Mouse (Mus musculus) forebrain, embryonic 14.5 days (tissue): ENCODE results near the gene Glt6d1. TPM values are rescaled to one million over a fixed set of nuclear protein-coding genes. Genes with fewer than 3 reads are reported as not detected.
"Not testable (repeated sequence)": the region's sequence is repeated elsewhere in the genome, so short reads cannot be mapped to it uniquely, and the experiment has no call there.

Experiments used
- ATAC-seq: fragments of 200-750 bp; cut with Nextera tagmentation; 2 replicates; pipeline ENCODE4 v1.8.0; 2017; ENCODE audit warnings: mild to moderate bottlenecking, moderate library complexity
- DNase-seq: peaks from one replicate; pipeline ENCODE4 v3.0.0-alpha.2; 2015; ENCODE audit warnings: low spot score
- H3K27ac ChIP-seq: fragments of 300-500 bp; sonication (generic); 2 replicates; pipeline ENCODE4 v1.5.1; 2014; ENCODE audit warnings: low read depth, mild to moderate bottlenecking, control low read depth, low read length, moderate library complexity
- H3K27me3 ChIP-seq: fragments of 300-500 bp; sonication (generic); replicated peaks from 2 replicates; pipeline ENCODE4 v1.6.1; 2014; ENCODE audit warnings: low read length, control low read depth, mixed read lengths; ENCODE audit not compliant: control insufficient read depth, insufficient read depth
- H3K36me3 ChIP-seq: fragments of 300-500 bp; sonication (generic); 2 replicates; pipeline ENCODE4 v1.6.1; 2014; ENCODE audit warnings: low read length, control low read depth; ENCODE audit not compliant: control insufficient read depth, insufficient read depth
- H3K4me1 ChIP-seq: fragments of 300-500 bp; sonication (generic); 2 replicates; pipeline ENCODE4 v1.6.1; 2014; ENCODE audit warnings: antibody characterized with exemption, low read length, control low read depth; ENCODE audit not compliant: control insufficient read depth, insufficient read depth
- H3K4me2 ChIP-seq: fragments of 300-500 bp; sonication (generic); 2 replicates; pipeline ENCODE4 v1.6.1; 2014; ENCODE audit warnings: mild to moderate bottlenecking, control low read depth, low read length
- H3K4me3 ChIP-seq: fragments of 300-500 bp; sonication (generic); 2 replicates; pipeline ENCODE4 v1.5.1; 2014; ENCODE audit warnings: low read depth, low read length, control low read depth
- H3K9ac ChIP-seq: fragments of 300-500 bp; sonication (generic); 2 replicates; pipeline ENCODE4 v1.6.1; 2014; ENCODE audit warnings: mild to moderate bottlenecking, low read length, control low read depth, moderate library complexity
- H3K9me3 ChIP-seq: fragments of 300-500 bp; sonication (generic); replicated peaks from 2 replicates; pipeline ENCODE4 v1.6.1; 2016; ENCODE audit warnings: low read length, control low read depth, mixed read lengths; ENCODE audit not compliant: control insufficient read depth
- WGBS: fragments of 180-500 bp; shearing (Covaris S2); extraction: QIAGEN DNeasy Blood & Tissue Kit; methylation state at CpG from one replicate; pipeline ENCODE4 v1.1.7; 2014; 5-methylcytosine and 5-hydroxymethylcytosine counted together
- polyA plus RNA-seq: library from polyadenylated mRNA; unstranded; fragments of >200 nt; fragmentation: Nextera tagmentation; extraction: Ambion mirVana; gene quantifications from 2 replicates; pipeline ENCODE4 v1.2.1, GENCODE M21; 2014

Glt6d1 gene
- not detected in 2 replicates for polyA plus RNA-seq

DNA sequence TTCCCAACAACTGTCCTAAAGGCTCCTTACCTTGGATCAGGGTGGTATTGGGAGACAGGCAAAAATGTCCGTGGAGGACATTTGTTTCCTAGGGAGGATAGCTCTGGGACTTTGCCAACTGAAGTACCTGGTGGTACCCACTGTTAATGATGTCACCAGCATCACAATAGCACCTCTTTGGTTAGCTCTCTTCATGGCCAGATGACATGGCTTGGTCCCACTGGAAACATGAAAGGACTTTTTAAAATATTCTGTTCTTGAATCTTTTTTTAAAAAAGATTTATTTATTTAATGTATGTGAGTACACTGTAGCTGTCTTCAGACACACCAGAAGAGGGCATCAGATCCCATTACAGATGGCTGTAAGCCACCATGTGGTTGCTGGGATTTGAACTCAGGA is at the start of gene Glt6d1:
Glt6d1 (minus strand) TSS at position 101 of the 400 bp plus-strand sequence.
- H3K9me3 ChIP-seq, H3K27me3 ChIP-seq: not testable (repeated sequence)
- 67% methylated on average over 1 of the region's 1 CpGs for WGBS

GRCm38 (mm10) chr2:25865412-25865811 is 49.8 kb upstream of the Glt6d1 start:
- no peak overlapping the region for H3K9ac ChIP-seq
- DNase-seq (peak; percentile 78), ATAC-seq (peak; percentile 51)
- H3K4me2 ChIP-seq, result no peak overlapping the region
- no peak overlapping the region for H3K4me3 ChIP-seq
- H3K4me1 ChIP-seq, result peaks cover 13% of the 10 kb centered on the region; the same call in 1 of the 2 replicates
- no peaks in the 10 kb centered on the region for H3K36me3 ChIP-seq
- H3K27me3 ChIP-seq, result peaks cover 16% of the 10 kb centered on the region; the same call in 1 of the 2 replicates
- WGBS, result 11% methylated on average over 4 of the region's 4 CpGs
- no peaks in the 10 kb centered on the region for H3K9me3 ChIP-seq
- no peak overlapping the region for H3K27ac ChIP-seq

More for the DNA sequence above, at the start of gene Glt6d1:
- H3K36me3 ChIP-seq, H3K4me1 ChIP-seq, ATAC-seq, H3K4me2 ChIP-seq, H3K27ac ChIP-seq, DNase-seq, H3K4me3 ChIP-seq, H3K9ac ChIP-seq: not testable (repeated sequence)

GRCm38 (mm10) chr2:25864230-25864629 is 48.6 kb upstream of the Glt6d1 start:
- WGBS, result 5% methylated on average over 18 of the region's 18 CpGs
- Histone ChIP-seq H3K9ac (peak overlapping the region; percentile 55), H3K4me1 (peaks cover 13% of the 10 kb centered on the region; the same call in 1 of the 2 replicates), H3K36me3 (no peaks in the 10 kb centered on the region), H3K4me3 (peak overlapping the region; percentile 49), H3K9me3 (no peaks in the 10 kb centered on the region), H3K4me2 (peak overlapping the region; percentile 96), H3K27ac (no peak overlapping the region), H3K27me3 (peaks cover 16% of the 10 kb centered on the region; the same call in 1 of the 2 replicates)
- ATAC-seq (no peak), DNase-seq (no peak)

GRCm38 (mm10) chr2:25863337-25864131 is 47.9 kb upstream of the Glt6d1 start, which contains the start of gene Kcnt1:
Kcnt1 (plus strand) TSS chr2:25863734.
- DNase-seq (peak; percentile 58), ATAC-seq (peak; percentile 53)
- Histone ChIP-seq H3K9me3 (no peaks in the 10 kb centered on the region), H3K27me3 (peaks cover 16% of the 10 kb centered on the region; the same call in 1 of the 2 replicates), H3K9ac (peak within 1 kb of the TSS; percentile 55), H3K27ac (no peak within 1 kb of the TSS), H3K4me2 (peak within 1 kb of the TSS; percentile 96), H3K36me3 (no peaks in the 10 kb centered on the region), H3K4me3 (peak within 1 kb of the TSS; percentile 49), H3K4me1 (peaks cover 13% of the 10 kb centered on the region; the same call in 1 of the 2 replicates)
- under 1% methylated on average over 39 of the region's 53 CpGs for WGBS

DNA sequence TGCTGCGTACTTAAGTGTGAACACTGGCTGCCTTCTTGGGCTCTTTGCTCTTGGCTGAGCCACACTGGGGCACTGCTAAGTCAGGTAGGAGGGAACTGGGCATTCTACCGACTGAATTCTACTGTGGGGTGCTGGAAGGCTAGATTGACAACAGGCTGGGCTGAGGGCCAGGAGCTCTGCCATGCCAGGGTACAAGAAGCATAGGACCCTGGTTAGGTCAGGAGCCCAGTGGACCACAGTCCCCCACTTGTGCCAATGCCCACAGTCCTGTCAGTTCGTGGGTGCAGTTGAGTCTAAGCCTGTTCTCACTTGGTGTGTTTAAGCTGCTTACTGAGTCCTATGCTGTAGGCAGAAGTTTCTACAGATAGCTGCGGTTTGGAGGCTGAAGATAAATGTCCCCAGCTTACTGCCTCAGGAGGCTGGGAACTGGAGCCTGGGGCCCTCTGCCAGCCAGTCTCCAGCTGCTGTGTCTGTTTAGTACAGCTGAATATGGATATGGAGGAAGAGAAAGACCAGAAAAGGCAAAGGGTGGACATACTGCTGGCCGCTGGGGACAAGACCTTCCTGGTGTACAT is 47.1 kb upstream of the Glt6d1 start:
- H3K4me3 ChIP-seq, result no peak overlapping the region; the same call in 1 of the 2 replicates
- H3K9ac ChIP-seq, result no peak overlapping the region
- DNase-seq, result no peak
- H3K4me2 ChIP-seq, result peak overlapping the region; percentile 96
- peaks cover 13% of the 10 kb centered on the region; the same call in 1 of the 2 replicates for H3K4me1 ChIP-seq
- ATAC-seq, result no peak
- H3K27me3 ChIP-seq, result peaks cover 16% of the 10 kb centered on the region; the same call in 1 of the 2 replicates
- H3K9me3 ChIP-seq, result no peaks in the 10 kb centered on the region
- no peaks in the 10 kb centered on the region for H3K36me3 ChIP-seq
- WGBS, result 49% methylated on average over 5 of the region's 5 CpGs
- no peak overlapping the region for H3K27ac ChIP-seq

DNA sequence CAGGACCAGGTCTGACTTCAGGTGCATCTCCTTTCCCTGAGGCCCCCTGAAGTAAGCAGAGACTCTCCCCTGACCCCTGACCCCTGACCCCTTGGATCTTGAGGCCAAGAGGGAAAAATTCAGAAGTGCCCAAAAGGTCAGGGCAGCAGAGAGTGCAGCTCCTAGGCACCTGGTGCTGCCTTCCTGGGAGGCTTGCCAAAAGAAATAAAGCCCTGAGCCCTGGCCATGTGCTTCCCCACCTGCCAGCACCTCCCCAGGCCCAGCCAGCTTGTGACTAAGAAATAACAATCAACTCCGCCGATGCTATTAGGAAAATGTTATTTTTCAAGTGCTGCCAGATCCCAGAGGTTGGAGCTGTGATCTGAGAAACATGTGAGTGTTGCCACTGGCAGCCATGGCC is 46.4 kb upstream of the Glt6d1 start:
- no peaks in the 10 kb centered on the region for H3K36me3 ChIP-seq
- ATAC-seq, result no peak
- WGBS, result 65% methylated on average over 2 of the region's 2 CpGs
- no peak overlapping the region for H3K9ac ChIP-seq
- DNase-seq, result no peak
- peaks cover 16% of the 10 kb centered on the region; the same call in 1 of the 2 replicates for H3K27me3 ChIP-seq
- no peak overlapping the region for H3K4me2 ChIP-seq
- H3K4me1 ChIP-seq, result peaks cover 13% of the 10 kb centered on the region; the same call in 1 of the 2 replicates
- no peaks in the 10 kb centered on the region for H3K9me3 ChIP-seq
- H3K4me3 ChIP-seq, result no peak overlapping the region
- H3K27ac ChIP-seq, result no peak overlapping the region

- 84% methylated on average over 3 of the region's 3 CpGs for WGBS
- ATAC-seq, result no peak
- Histone ChIP-seq H3K9ac (no peak overlapping the region), H3K4me1 (peaks cover 13% of the 10 kb centered on the region; the same call in 1 of the 2 replicates), H3K9me3 (no peaks in the 10 kb centered on the region), H3K4me3 (no peak overlapping the region), H3K27me3 (peaks cover 12% of the 10 kb centered on the region; the same call in 1 of the 2 replicates), H3K27ac (no peak overlapping the region), H3K4me2 (no peak overlapping the region), H3K36me3 (no peaks in the 10 kb centered on the region)
- DNase-seq, result no peak
Measured at GRCm38 (mm10) chr2:25859891-25860290, 44.2 kb upstream of the Glt6d1 start.

GRCm38 (mm10) chr2:25853998-25854397 is 38.4 kb upstream of the Glt6d1 start:
- DNase-seq (no peak), ATAC-seq (no peak)
- Histone ChIP-seq H3K9ac (no peak overlapping the region), H3K27me3 (no peaks in the 10 kb centered on the region), H3K4me3 (no peak overlapping the region), H3K36me3 (no peaks in the 10 kb centered on the region), H3K4me1 (no peaks in the 10 kb centered on the region), H3K4me2 (no peak overlapping the region), H3K27ac (no peak overlapping the region), H3K9me3 (no peaks in the 10 kb centered on the region)
- WGBS, result 86% methylated on average over 5 of the region's 5 CpGs
